In the genomic region with DNA sequence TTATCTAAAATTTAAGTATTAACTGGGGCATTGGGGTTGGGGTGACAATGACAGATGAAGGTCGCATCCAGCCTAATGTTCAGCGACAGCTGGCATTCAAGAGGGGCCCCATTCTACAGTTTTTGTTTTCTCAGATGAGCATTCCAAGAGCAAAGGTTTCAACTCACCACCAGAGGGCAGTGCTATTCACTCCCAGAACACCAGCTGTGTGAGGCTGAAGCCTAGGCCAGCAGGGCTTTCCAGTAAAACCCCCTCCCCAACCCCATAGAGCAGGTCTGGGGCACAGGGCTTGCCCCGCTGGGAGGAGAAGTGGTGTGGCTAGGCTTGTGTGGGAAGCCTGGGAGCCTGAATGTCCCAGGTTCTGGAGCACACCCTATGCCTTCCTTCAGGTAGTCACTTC, we compare ENCODE assay signal across 8 mouse cellular contexts. TPM values are rescaled to one million over a fixed set of nuclear protein-coding genes. Genes with fewer than 3 reads are reported as not detected.
DNase-seq lines count a peak whose midpoint lies in the region; ATAC-seq and TF ChIP-seq lines count a peak whose summit lies in the region.

No protein-coding gene starts in this region.

- H3K27ac ChIP-seq in CH12.LX (ENCODE audit: insufficient read depth, low read depth) = no peak overlapping the region
- no peak overlapping the region for H3K27ac ChIP-seq in gastrocnemius, adult 2 months
- H3K27ac ChIP-seq in lung, embryonic 14.5 days (ENCODE audit: low read depth) = no peak overlapping the region

- dilution Hi-C loops in CH12.LX (cut with MboI; ENCODE audit: extremely low pct_ligation_motif_present, extremely low pct_unique_long_range_greater_than_20kb, low sequenced_read_pairs) = no loop called here

- TF ChIP-seq EP300 in CH12.LX (IDR thresholded peaks at IDR 0.05; ENCODE audit: low read length) = no peak

- WGBS in lung, embryonic 14.5 days = 5% methylated on average over 3 of the region's 3 CpGs

- in situ Hi-C loops in CH12.LX (cut with MboI; ENCODE audit: low pct_ligation_motif_present, low pct_unique_long_range_greater_than_20kb, low sequenced_read_pairs) = loop anchor here (5.0 kb wide), 1 partner anchor 41 kb away; no protein-coding TSS in a partner anchor

- H3K79me2 ChIP-seq in CH12.LX (replicated peaks; ENCODE audit: control insufficient read depth, extremely low read depth, insufficient read depth, poor library complexity, severe bottlenecking) = no peaks in the 10 kb centered on the region

- peak; percentile 71 for ATAC-seq in lung, embryonic 14.5 days (ENCODE audit: insufficient read depth)

- H3K9me3 ChIP-seq in CH12.LX (replicated peaks; ENCODE audit: low read length) = peaks cover 4% of the 10 kb centered on the region
- no peaks in the 10 kb centered on the region for H3K9me3 ChIP-seq in lung, embryonic 14.5 days (ENCODE audit: low read depth, low read length)

- no peak overlapping the region for H3K9ac ChIP-seq in CH12.LX (ENCODE audit: insufficient read depth, low read depth)
- no peak overlapping the region for H3K9ac ChIP-seq in lung, embryonic 14.5 days

- peaks cover 56% of the 10 kb centered on the region for H3K27me3 ChIP-seq in CH12.LX (replicated peaks)
- no peaks in the 10 kb centered on the region for H3K27me3 ChIP-seq in lung, embryonic 14.5 days (ENCODE audit: insufficient read depth, low read length)

- intact Hi-C loops in gastrocnemius, adult 2 months (cut with DNase I) = no loop called here

- TF ChIP-seq POLR2A in CH12.LX (IDR thresholded peaks at IDR 0.05; ENCODE audit: low read depth, low read length) = no peak

- DNase-seq in adrenal gland, adult (ENCODE audit: inconsistent age in 2 of 2, low spot score in 1 of 2) = peak; percentile 44 to 83
- DNase-seq in adrenal gland, adult 8-10 months = no peak
- peak; percentile 67 for DNase-seq in CH12.LX (ENCODE audit: extremely low read depth)
- peak; percentile 34 for DNase-seq in c-Kit-positive CD71-positive TER-119-negative erythroid progenitor cells, embryonic 14.5 days (ENCODE audit: low read depth)
- DNase-seq in gastrocnemius, adult 2 months = peak; percentile 53
- DNase-seq in kidney, postnatal 14 days = peak; percentile 61
- peak; percentile 89 for DNase-seq in lung, embryonic 14.5 days
- peak; percentile 38 for DNase-seq in skeletal muscle tissue, adult 2 months (ENCODE audit: low read depth, low spot score)

- H3K4me3 ChIP-seq in CH12.LX (replicated peaks in 1 of 3; ENCODE audit: low read depth in 2 of 3, low read length in 2 of 3, poor library complexity in 1 of 3) = no peak overlapping the region
- H3K4me3 ChIP-seq in gastrocnemius, adult 2 months = no peak overlapping the region
- no peak overlapping the region for H3K4me3 ChIP-seq in lung, embryonic 14.5 days (ENCODE audit: low read depth, low read length)

- no peaks in the 10 kb centered on the region for H3K36me3 ChIP-seq in CH12.LX (replicated peaks in 1 of 2; ENCODE audit: control insufficient read depth in 1 of 2, insufficient read depth in 1 of 2, low read length in 1 of 2)
- 0 out of 2 replicates have a peak, but pooled peaks cover 6% of the 10 kb centered on the region for H3K36me3 ChIP-seq in lung, embryonic 14.5 days (ENCODE audit: insufficient read depth)

- H3K4me1 ChIP-seq in CH12.LX (ENCODE audit: control insufficient read depth in 1 of 2, insufficient read depth in 2 of 2) = peaks cover 0 to 12% of the 10 kb centered on the region in 2 experiments; a peak in 2 of 4 replicates
- no peaks in the 10 kb centered on the region for H3K4me1 ChIP-seq in lung, embryonic 14.5 days (ENCODE audit: insufficient read depth)

- peak; percentile 64 to 83 for TF ChIP-seq CTCF in CH12.LX (conservative IDR thresholded peaks at IDR 0.05 in 1 of 2, IDR thresholded peaks at IDR 0.05 in 1 of 2; ENCODE audit: low read depth in 2 of 2, low read length in 2 of 2)
- TF ChIP-seq CTCF in gastrocnemius, adult 2 months (IDR thresholded peaks at IDR 0.05) = peak; percentile 84
- peak; percentile 86 for TF ChIP-seq CTCF in lung, embryonic 14.5 days (IDR thresholded peaks at IDR 0.05; ENCODE audit: low read depth)

- TF ChIP-seq RAD21 in CH12.LX (IDR thresholded peaks at IDR 0.05; ENCODE audit: low read depth, low read length) = peak; percentile 64

- no peak overlapping the region for H3K4me2 ChIP-seq in CH12.LX (ENCODE audit: insufficient read depth, low read depth, poor library complexity, severe bottlenecking)
- H3K4me2 ChIP-seq in lung, embryonic 14.5 days = no peak overlapping the region

TF ChIP-seq in CH12.LX, 34 proteins besides CTCF, POLR2A, EP300 and RAD21:
- TF ChIP-seq ZMIZ1 (IDR thresholded peaks at IDR 0.05; ENCODE audit: low read depth, low read length) (no peak), ZC3H11A (IDR thresholded peaks at IDR 0.05; ENCODE audit: low read depth, low read length) (peak; percentile 27; the same call in 1 of the 2 replicates), IRF4 (IDR thresholded peaks at IDR 0.05; ENCODE audit: low read depth, low read length) (peak; percentile 79), SMC3 (IDR thresholded peaks at IDR 0.05; ENCODE audit: low read depth, low read length) (peak; percentile 88), TCF12 (IDR thresholded peaks at IDR 0.05; ENCODE audit: low read depth, low read length) (0 out of 2 replicates have a peak, but pooled peaks have one; percentile 24), MYC (IDR thresholded peaks at IDR 0.05; ENCODE audit: low read depth, low read length) (no peak), PAX5 (IDR thresholded peaks at IDR 0.05; ENCODE audit: low read length) (no peak)

RNA-seq across cellular contexts. Expression of a gene that starts 38.7 kb away (rescaled TPM):
- total RNA-seq in adrenal gland, adult 8-10 months (2022) = 10 to 100 TPM; 18.6 to 50.4 (median 35.4) TPM
- total RNA-seq in CH12.LX (2012; rRNA removed) (0.04 and 0.38 TPM in 2 replicates), CH12.LX (2014; rRNA removed) (not detected in 2 replicates)
- 0.09 TPM in 1 of 2 replicates, not detected in the other for polyA plus RNA-seq in CH12.LX (2012; ENCODE audit: insufficient read length, low read depth)
- total RNA-seq in gastrocnemius, adult 2 months (2021) = 1 to 10 TPM; 2.9 to 3.7 TPM
- 17.7 and 18.4 TPM in 2 replicates for polyA plus RNA-seq in lung, embryonic 14.5 days (2014; fragmentation: Nextera tagmentation; extraction: Ambion mirVana)

RNA-seq across cellular contexts. Expression of a gene that starts 56.2 kb away (rescaled TPM):
- 1 to 10 TPM in 2 of 4 experiments, under 1 TPM in 2; 0.59 to 2.2 (median 1.3) TPM for total RNA-seq in adrenal gland, adult 8-10 months (2022)
- not detected in 2 replicates for total RNA-seq in CH12.LX (2012; rRNA removed)
- not detected in 2 replicates for total RNA-seq in CH12.LX (2014; rRNA removed)
- polyA plus RNA-seq in CH12.LX (2012; ENCODE audit: insufficient read length, low read depth) = not detected in 2 replicates
- 1 to 10 TPM; 1.2 to 4.2 TPM for total RNA-seq in gastrocnemius, adult 2 months (2021)
- 15.7 and 15.9 TPM in 2 replicates for polyA plus RNA-seq in lung, embryonic 14.5 days (2014; fragmentation: Nextera tagmentation; extraction: Ambion mirVana)

Comparison
In these comparisons a context has a peak if more than half of its experiments do, and no peak if none do; other contexts are left out.
1. RNA of a gene that starts 38.7 kb away (total RNA-seq): 18.6 to 50.4 TPM in adrenal gland, adult 8-10 months; 2.9 to 3.7 TPM in gastrocnemius, adult 2 months and 0.04 to 0.38 TPM in CH12.LX; every median in the first group is over 4 times any median in the second.
2. Peak in every context shown above with its lines, with median percentiles within 50 percentile points of each other: CTCF ChIP-seq.